Mouse (Mus musculus) left cerebral cortex, adult 2 months (tissue): ENCODE measurements around the gene Gm49416. TPM values are rescaled to one million over a fixed set of nuclear protein-coding genes. Genes with fewer than 3 reads are reported as not detected.

Source experiments
- DNase-seq, 2 experiments: peaks; one replicate each; pipeline ENCODE4 v3.0.0; 2021 to 2022; ENCODE audit warnings: low spot score in 2 of 2, mixed read lengths in 1 of 2; ENCODE audit errors: extremely low spot score in 1 of 2
- H3K27ac ChIP-seq: fragments of 200-600 bp; 2 replicates; pipeline ENCODE4 v1.8.1; 2022
- H3K4me3 ChIP-seq: fragments of 200-600 bp; 2 replicates; pipeline ENCODE4 v1.8.1; 2022
- CTCF ChIP-seq: fragments of 200-600 bp; IDR thresholded peaks from 2 replicates; pipeline ENCODE4 v1.8.1; 2022; ENCODE audit warnings: antibody characterized with exemption, mild to moderate bottlenecking, moderate library complexity
- intact Hi-C: fragments of 180-260 bp; cut with DNase I; formaldehyde crosslinking; loops from one replicate; pipeline ENCODE4 v1.15.1; 2025
- total RNA-seq, 2 experiments: library from RNA; stranded (reverse); gene quantifications; 2 replicates each; pipeline ENCODE4 v1.2.3; 2021

Gm49416 gene
- total RNA-seq, 2 experiments from 2014 or later: 1.2 to 6.7 TPM

DNA sequence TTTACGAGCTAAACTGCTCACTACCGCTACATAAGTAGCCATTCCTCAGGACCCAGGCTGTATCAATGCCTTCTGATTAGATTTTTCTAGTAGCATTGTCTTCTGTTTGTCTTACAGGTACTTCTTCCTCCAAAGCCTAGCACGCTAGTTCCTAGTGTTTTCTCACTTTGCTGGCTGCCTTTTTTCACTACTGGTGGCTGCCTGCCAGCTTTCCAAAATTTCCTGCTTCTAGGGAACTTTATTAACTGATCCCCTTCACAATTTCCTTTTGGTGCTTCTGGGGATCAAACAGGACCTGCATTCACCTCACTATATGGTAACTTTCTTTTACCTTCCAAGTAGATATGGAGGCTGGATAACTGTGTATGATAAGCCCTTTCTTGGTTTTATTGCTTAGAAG lies 10.4 kb downstream of the Gm49416 start:
- H3K27ac ChIP-seq: no peak overlapping the region
- intact Hi-C loops: no loop called here
- no peak for DNase-seq
- H3K4me3 ChIP-seq: peak overlapping the region; percentile 72
- no peak for TF ChIP-seq CTCF

DNA sequence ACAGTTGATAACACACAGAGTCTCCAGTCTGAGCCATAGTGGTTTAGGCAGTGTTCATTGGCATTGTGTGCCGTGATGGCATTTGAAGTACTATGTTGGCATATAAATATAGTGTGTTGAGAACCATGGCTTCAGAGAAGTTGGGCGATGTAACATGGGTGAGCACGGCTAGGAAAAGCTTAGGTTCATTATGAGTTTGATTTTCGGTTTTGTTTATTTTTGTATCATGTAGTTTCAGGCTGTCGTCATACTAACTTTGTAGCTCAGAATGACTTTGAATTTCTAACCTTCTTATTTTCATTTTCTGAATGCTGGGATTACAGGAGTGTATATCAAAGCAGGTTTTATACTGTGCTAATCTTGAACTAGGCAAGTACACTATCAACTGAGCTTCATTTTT lies 14.7 kb downstream of the Gm49416 start:
- TF ChIP-seq CTCF: no peak
- Histone ChIP-seq H3K4me3 (no peak overlapping the region), H3K27ac (no peak overlapping the region)
- no peak for DNase-seq
- intact Hi-C loops: no loop called here

DNA sequence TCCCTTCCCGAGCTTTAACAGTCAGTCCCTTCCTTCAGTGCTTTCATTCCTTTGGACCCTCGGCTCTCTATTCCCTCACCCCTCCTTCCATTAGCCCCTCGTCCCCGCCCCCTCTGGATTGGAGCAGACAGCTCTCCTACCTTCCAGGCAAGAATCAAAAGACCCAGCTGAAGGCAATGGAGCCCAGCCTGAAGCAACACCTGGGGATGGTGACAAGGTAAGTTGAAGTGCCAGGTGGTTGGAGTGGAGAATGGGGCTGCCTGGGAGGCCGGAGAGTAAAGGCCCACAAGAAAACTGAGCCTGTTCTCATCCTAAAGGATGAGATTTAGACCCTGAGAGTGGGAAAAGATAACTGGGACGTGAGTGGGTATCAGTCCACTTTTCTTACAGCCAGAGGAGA lies 19.8 kb downstream of the Gm49416 start:
- TF ChIP-seq CTCF: no peak
- intact Hi-C loops: no loop called here
- Histone ChIP-seq H3K27ac (peak overlapping the region; percentile 44), H3K4me3 (no peak overlapping the region)
- no peak for DNase-seq

DNA sequence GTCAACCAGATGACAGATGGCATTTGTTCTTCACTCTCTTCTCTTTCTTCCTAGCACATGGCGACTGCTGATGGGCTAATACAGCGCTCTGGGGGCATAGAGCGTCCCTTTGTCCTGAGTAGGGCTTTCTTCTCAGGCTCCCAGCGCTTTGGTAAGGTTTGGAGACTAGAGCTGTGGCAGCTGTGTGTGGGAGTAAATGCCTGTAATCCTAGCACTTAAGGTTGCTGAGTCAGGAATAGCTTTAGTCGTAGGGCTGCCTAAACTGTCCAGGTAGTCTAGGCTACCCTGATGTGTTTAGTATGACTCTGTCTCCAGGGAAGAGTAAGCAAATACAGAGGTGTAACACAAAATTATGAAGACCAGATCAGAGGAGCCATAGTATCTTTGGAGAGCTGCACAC lies 23.1 kb downstream of the Gm49416 start:
- H3K27ac ChIP-seq: peak overlapping the region; percentile 51
- H3K4me3 ChIP-seq: no peak overlapping the region
- no peak for DNase-seq
- intact Hi-C loops: no loop called here
- TF ChIP-seq CTCF: no peak

DNA sequence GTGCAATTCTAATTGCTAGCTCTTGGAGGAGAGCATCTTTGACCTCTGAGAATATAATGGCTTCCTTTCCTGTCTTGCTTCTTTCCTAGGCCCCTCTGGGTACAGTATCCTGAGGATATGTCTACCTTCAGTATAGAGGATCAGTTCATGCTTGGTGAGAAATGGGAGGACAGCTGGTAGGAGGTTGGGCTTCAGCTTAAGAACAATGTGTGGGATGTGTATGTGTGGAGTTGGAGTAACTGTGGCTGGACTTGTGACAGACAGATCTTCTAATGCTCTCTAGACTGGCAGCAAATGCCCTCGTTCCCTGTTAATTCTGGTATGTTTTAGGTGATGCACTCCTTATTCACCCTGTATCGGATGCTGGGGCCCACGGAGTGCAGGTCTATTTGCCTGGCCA lies 25.5 kb downstream of the Gm49416 start:
- no peak for TF ChIP-seq CTCF
- no peak for DNase-seq
- peak overlapping the region; percentile 6; the same call in 1 of the 2 replicates for H3K27ac ChIP-seq
- no peak overlapping the region for H3K4me3 ChIP-seq
- intact Hi-C loops: no loop called here

DNA sequence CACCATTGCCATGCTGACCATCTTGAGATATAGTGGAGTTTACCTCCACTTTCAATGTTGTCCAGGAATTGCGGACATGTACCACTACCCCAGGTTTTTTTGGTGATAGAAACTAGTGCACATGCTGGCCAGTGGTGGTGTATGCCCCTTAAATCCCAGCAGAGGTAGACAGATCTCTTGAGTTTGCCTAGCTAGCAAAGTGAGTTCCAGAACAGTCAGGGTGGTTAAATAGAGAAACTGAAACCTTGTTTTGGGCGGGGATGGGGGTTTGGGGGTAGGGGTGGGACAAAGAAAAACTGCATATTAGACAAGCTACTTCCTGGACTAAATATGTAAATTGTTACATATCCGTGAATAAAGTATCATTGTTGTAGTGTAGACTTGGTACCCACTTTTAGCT lies 30.3 kb downstream of the Gm49416 start:
- DNase-seq: no peak
- Histone ChIP-seq H3K4me3 (no peak overlapping the region), H3K27ac (no peak overlapping the region)
- intact Hi-C loops: no loop called here
- no peak for TF ChIP-seq CTCF

DNA sequence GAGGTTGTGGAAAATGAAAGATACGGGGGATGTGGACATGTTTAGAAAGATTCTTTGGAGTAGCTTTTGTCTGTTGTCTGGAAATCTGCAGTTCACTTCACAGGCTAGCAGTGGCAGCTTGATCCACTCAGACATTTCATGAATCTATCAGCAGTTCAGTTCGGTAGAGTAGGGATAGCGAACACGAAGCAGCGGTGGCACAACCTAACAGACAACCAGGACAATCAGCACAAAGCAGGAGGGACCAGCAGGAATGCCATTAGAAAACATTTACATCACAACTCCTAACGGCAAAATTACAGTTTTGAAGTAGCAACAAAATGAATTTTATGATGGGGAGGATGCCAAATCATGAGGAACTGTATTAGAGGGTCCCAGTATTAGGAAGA lies 31.0 kb downstream of the Gm49416 start:
- peak overlapping the region; percentile 90 for H3K27ac ChIP-seq
- no peak for TF ChIP-seq CTCF
- H3K4me3 ChIP-seq: peak overlapping the region; percentile 59
- intact Hi-C loops: no loop called here
- no peak for DNase-seq

DNA sequence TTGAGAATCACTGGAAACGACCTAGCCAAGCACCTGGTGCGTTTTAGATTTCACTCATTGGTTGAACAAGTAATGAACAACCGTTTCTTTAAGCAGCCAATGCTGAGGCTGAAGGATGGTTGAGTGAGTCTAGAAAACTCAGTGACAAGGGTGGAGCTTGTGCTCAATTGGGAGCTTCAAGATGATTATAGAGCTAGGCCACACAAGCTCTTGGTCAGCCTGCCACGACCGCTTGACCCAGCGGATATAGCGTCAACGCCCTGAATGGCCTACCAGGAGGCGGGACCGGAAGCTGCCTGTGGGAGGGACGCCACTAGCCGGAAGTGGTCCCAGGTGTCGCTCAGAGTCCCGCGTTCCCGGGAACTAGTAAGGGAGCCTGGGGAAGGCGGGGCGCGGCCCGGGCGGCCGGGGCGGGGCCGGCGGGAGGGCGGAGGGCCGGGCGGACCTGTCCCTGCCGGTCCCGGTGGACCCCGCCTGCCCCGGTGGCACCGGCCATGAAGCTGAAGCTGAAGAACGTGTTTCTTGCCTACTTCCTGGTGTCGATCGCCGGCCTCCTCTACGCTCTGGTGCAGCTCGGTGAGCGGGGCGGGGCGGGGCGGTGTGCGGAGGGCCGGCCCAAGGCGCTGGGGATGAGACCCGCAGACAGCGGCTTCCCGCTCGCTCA lies 31.5 kb downstream of the Gm49416 start, which contains the start of gene B3gat3:
Gene B3gat3, plus strand, starts transcription at position 302 of the 664 bp plus-strand sequence.
- intact Hi-C loops: no loop called here
- TF ChIP-seq CTCF: no peak
- Histone ChIP-seq H3K27ac (peak within 1 kb of the TSS; percentile 90), H3K4me3 (peak within 1 kb of the TSS; percentile 59)
- peak; percentile 92 to 94 for DNase-seq

DNA sequence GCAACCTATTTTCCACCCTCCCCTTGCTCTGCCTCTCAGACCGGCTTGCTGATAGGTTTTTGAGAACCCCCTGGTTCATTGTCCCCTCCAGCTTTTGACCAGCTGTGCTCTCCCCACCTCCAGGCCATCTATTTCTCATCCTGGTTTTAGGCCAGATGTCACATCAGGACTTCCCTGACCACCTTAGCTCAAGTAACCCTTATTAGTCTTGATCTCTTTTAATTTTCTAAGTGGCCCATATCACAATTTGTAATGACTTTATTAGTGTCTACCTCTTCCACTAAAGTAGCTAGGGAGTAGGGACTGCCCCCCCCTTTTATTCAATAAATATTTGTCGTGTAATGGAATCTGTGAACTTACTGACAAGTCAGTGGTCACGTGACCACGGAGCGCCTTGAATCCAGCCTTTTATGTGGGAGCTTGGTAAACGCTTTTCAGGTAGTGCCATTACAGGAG lies 32.1 kb downstream of the Gm49416 start:
- H3K4me3 ChIP-seq: peak overlapping the region; percentile 59
- intact Hi-C loops: no loop called here
- no peak for TF ChIP-seq CTCF
- H3K27ac ChIP-seq: peak overlapping the region; percentile 90
- DNase-seq: no peak

DNA sequence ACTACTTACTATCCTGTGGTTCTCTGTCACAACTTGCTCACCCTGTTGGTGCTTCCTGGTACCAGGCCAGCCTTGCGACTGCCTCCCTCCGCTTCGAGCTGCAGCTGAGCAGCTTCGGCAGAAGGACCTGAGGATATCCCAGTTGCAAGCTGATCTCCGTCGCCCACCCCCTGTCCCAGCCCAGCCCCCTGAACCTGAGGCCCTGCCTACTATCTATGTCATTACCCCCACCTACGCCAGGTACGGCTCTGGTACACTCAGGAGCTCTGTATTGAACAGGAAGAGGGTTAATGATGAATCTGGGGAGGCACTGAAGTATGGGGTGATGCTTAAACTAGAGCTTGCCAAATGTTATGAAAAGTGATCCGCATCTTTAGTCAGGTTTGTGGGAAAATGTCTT lies 33.0 kb downstream of the Gm49416 start:
- Histone ChIP-seq H3K4me3 (no peak overlapping the region), H3K27ac (no peak overlapping the region)
- intact Hi-C loops: no loop called here
- TF ChIP-seq CTCF: no peak
- DNase-seq: no peak

DNA sequence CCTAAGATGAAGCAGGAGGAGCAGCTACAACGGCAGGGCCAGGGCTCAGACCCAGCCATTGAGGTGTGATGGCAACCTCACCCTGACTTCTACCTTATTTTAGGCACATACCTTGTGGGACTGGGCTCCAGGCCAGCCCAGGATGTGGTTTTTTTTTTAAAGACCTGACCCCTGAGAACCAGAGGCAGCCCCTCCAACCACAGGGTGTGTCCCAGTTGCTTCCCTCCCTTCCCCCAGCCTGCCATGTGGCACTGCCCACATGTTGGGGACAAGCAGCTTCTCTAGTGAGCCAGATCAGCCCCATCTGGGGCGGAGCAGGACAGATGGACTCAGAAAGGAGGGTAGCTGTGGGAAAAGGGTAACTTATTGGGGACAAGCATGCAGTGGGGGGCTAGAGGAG lies 38.0 kb downstream of the Gm49416 start:
- H3K27ac ChIP-seq: peak overlapping the region; percentile 7; the same call in 1 of the 2 replicates
- intact Hi-C loops: no loop called here

DNA sequence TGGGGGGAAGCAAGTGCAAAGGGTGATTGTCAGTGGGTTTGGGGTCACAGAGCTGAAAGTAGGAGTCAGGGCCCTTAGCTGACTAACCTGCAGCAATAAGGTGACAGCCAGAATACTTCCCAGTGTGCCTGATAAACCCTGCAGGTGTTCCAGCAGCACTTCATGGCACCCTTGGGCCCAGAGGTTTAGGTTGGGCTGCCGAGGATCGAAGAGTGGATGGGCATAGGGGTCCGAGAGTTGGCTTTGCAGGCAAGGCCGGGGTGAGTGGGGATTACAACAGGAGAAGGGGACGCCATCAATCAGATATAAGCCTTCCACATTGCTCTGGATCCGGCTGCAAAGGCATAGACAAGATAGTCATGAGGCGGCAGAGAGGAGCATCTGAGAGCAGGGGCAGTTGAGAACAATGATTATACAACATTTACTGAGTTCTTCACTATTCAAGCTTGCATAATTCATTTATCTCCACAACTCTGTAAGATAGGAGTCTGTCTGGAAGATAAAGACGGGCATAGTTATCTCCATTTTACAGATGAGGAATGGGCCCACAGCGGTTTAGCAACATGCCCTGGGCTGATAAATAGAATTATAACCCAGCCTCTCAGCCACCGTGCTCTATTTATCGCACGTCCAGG lies 39.3 kb downstream of the Gm49416 start:
- Histone ChIP-seq H3K27ac (peak overlapping the region; percentile 73), H3K4me3 (no peak overlapping the region)
- no peak for DNase-seq
- intact Hi-C loops: no loop called here
- no peak for TF ChIP-seq CTCF

More for the DNA sequence above, 38.0 kb downstream of the Gm49416 start:
- no peak overlapping the region for H3K4me3 ChIP-seq
- no peak for DNase-seq
- TF ChIP-seq CTCF: no peak
